Comparison of ENCODE assay signal across 15 mouse cellular contexts in the genomic region with DNA sequence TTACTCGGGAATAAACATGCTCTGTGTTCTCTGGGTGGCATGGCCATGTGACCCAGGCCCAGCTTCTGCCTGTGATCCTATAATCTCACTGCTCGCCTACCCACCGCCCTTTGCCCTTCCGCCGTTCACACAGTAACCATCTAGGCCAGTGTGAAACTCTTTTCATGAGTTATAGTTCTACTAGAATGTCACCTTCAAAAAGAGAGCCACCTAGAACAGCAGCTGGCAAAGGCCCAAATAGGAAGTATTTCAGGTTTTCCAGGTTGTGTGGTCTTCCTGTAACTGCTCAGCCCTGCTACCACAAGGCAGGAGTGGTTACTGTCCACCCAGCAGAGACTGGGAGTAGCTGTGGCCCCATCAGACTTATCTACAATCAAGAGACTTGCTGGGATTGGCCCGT. TPM values are rescaled to one million over a fixed set of nuclear protein-coding genes. Genes with fewer than 3 reads are reported as not detected.
DNase-seq lines count a peak whose midpoint lies in the region; ATAC-seq and TF ChIP-seq lines count a peak whose summit lies in the region.
"Had no signal": no experiment of that assay in that cellular context is flagged by ENCODE, and none has a peak within 500 bp of the region (broad histone marks: within the 10 kb centered on the region; RNA-seq: fewer than 3 reads in every experiment).

No protein-coding gene starts in this region.

- no peak for TF ChIP-seq CTCF in heart, postnatal 0 days (IDR thresholded peaks at IDR 0.05; ENCODE audit: low read depth)
- TF ChIP-seq CTCF in intestine, postnatal 0 days (IDR thresholded peaks at IDR 0.05; ENCODE audit: low read depth), result no peak

- no peak overlapping the region for H3K4me2 ChIP-seq in heart, postnatal 0 days (ENCODE audit: low read depth, low read length)
- H3K4me2 ChIP-seq in intestine, postnatal 0 days (replicated peaks; ENCODE audit: low read depth), result no peak overlapping the region
- H3K4me2 ChIP-seq in stomach, embryonic 14.5 days (replicated peaks; ENCODE audit: low read depth, low read length), result no peak overlapping the region
- H3K4me2 ChIP-seq: embryonic facial prominence, embryonic 15.5 days; midbrain, embryonic 15.5 days had no signal

- H3K27me3 ChIP-seq in heart, postnatal 0 days (ENCODE audit: control insufficient read depth, insufficient read depth, low read length), result no peaks in the 10 kb centered on the region
- no peaks in the 10 kb centered on the region for H3K27me3 ChIP-seq in intestine, postnatal 0 days (replicated peaks; ENCODE audit: control insufficient read depth, insufficient read depth, low read length)
- no peaks in the 10 kb centered on the region for H3K27me3 ChIP-seq in stomach, embryonic 14.5 days (ENCODE audit: control insufficient read depth, insufficient read depth, low read length)
- H3K27me3 ChIP-seq: embryonic facial prominence, embryonic 15.5 days; midbrain, embryonic 15.5 days had no signal

- WGBS in heart, postnatal 0 days, result 69% methylated on average over 6 of the region's 6 CpGs
- 34% methylated on average over 6 of the region's 6 CpGs for WGBS in intestine, postnatal 0 days
- 70% methylated on average over 6 of the region's 6 CpGs for WGBS in stomach, embryonic 14.5 days

- TF ChIP-seq EP300 in heart, postnatal 0 days (IDR thresholded peaks at IDR 0.05; ENCODE audit: low read depth), result no peak

- peak overlapping the region; percentile 28 for H3K27ac ChIP-seq in heart, postnatal 0 days (ENCODE audit: low read depth)
- peak overlapping the region; percentile 88 for H3K27ac ChIP-seq in intestine, postnatal 0 days (ENCODE audit: low read depth, low read length)
- H3K27ac ChIP-seq in stomach, embryonic 14.5 days (ENCODE audit: low read length), result peak overlapping the region; percentile 33; the same call in 1 of the 2 replicates
- H3K27ac ChIP-seq: embryonic facial prominence, embryonic 15.5 days; midbrain, embryonic 15.5 days had no signal

- H3K9ac ChIP-seq in heart, postnatal 0 days (replicated peaks; ENCODE audit: low read depth, low read length), result no peak overlapping the region
- no peak overlapping the region for H3K9ac ChIP-seq in intestine, postnatal 0 days (ENCODE audit: low read depth, low read length)
- H3K9ac ChIP-seq in stomach, embryonic 14.5 days (replicated peaks; ENCODE audit: low read depth, low read length), result no peak overlapping the region
- H3K9ac ChIP-seq: embryonic facial prominence, embryonic 15.5 days; midbrain, embryonic 15.5 days had no signal

- no peak overlapping the region for H3K4me3 ChIP-seq in heart, postnatal 0 days (ENCODE audit: low read depth, low read length)
- no peak overlapping the region for H3K4me3 ChIP-seq in intestine, postnatal 0 days (ENCODE audit: low read depth, low read length)
- H3K4me3 ChIP-seq in stomach, embryonic 14.5 days (ENCODE audit: low read depth, low read length), result no peak overlapping the region
- H3K4me3 ChIP-seq: embryonic facial prominence, embryonic 15.5 days; midbrain, embryonic 15.5 days had no signal

- no peak for DNase-seq in heart, postnatal 0 days (ENCODE audit: low spot score)
- DNase-seq in heart, adult 8-10 months (ENCODE audit: low spot score), result no peak
- peak; percentile 87 to 93 for DNase-seq in kidney, postnatal 36 days
- no peak for DNase-seq in adrenal gland, postnatal 25 days
- no peak for DNase-seq in spleen, adult 12 weeks (ENCODE audit: low spot score)
- DNase-seq in adrenal gland, adult 2 months, result no peak
- DNase-seq: cerebellum, adult 9-10 months; right cerebral cortex, postnatal 4 days had no signal

- ATAC-seq in heart, postnatal 0 days (ENCODE audit: insufficient read depth, low read depth), result no peak
- peak; percentile 82 for ATAC-seq in intestine, postnatal 0 days
- ATAC-seq in stomach, embryonic 14.5 days (ENCODE audit: insufficient number of reproducible peaks, insufficient read depth, low FRiP score, low read depth), result peak; percentile 67
- ATAC-seq: midbrain, embryonic 15.5 days had no signal

- H3K4me1 ChIP-seq in heart, postnatal 0 days (ENCODE audit: control insufficient read depth, insufficient read depth), result peaks cover 16% of the 10 kb centered on the region
- H3K4me1 ChIP-seq in intestine, postnatal 0 days (replicated peaks; ENCODE audit: control insufficient read depth, insufficient read depth, low read length), result no peaks in the 10 kb centered on the region; the same call in 1 of the 2 replicates
- no peaks in the 10 kb centered on the region for H3K4me1 ChIP-seq in stomach, embryonic 14.5 days (ENCODE audit: control insufficient read depth, insufficient read depth, low read length)
- H3K4me1 ChIP-seq: midbrain, embryonic 15.5 days had no signal

- no peaks in the 10 kb centered on the region for H3K36me3 ChIP-seq in heart, postnatal 0 days (replicated peaks; ENCODE audit: control insufficient read depth, insufficient read depth, low read length)
- H3K36me3 ChIP-seq in intestine, postnatal 0 days (ENCODE audit: control insufficient read depth, insufficient read depth), result no peaks in the 10 kb centered on the region
- H3K36me3 ChIP-seq in stomach, embryonic 14.5 days (ENCODE audit: control insufficient read depth, insufficient read depth, low read length), result no peaks in the 10 kb centered on the region
- H3K36me3 ChIP-seq: embryonic facial prominence, embryonic 15.5 days; midbrain, embryonic 15.5 days had no signal

- no peaks in the 10 kb centered on the region for H3K9me3 ChIP-seq in heart, postnatal 0 days (replicated peaks; ENCODE audit: control insufficient read depth, low read length)
- no peaks in the 10 kb centered on the region for H3K9me3 ChIP-seq in intestine, postnatal 0 days (ENCODE audit: control insufficient read depth)
- no peaks in the 10 kb centered on the region for H3K9me3 ChIP-seq in stomach, embryonic 14.5 days (ENCODE audit: control insufficient read depth, low read depth, low read length)
- H3K9me3 ChIP-seq: embryonic facial prominence, embryonic 15.5 days; midbrain, embryonic 15.5 days had no signal

RNA-seq across cellular contexts. Expression of gene Pink1, which starts 16.7 kb away (rescaled TPM):
- 302 and 330 TPM in 2 replicates for total RNA-seq in heart, postnatal 0 days (2014; rRNA removed; ENCODE audit: low replicate concordance)
- 152 and 159 TPM in 2 replicates for polyA plus RNA-seq in heart, postnatal 0 days (2015; fragmentation: Nextera tagmentation; extraction: Ambion mirVana)
- total RNA-seq in heart, adult 8-10 months (2022), result 100 to 1,000 TPM; 791 to 970 (median 864) TPM
- 65.8 and 71.7 TPM in 2 replicates for polyA plus RNA-seq in intestine, postnatal 0 days (2015; fragmentation: Nextera tagmentation; extraction: Ambion mirVana)
- polyA plus RNA-seq in stomach, embryonic 14.5 days (2014; fragmentation: Nextera tagmentation; extraction: Ambion mirVana), result 24.1 and 29.6 TPM in 2 replicates
- 161 and 201 TPM in 2 replicates for total RNA-seq in adrenal gland, postnatal 25 days (2021)
- total RNA-seq in adrenal gland, adult 2 months (2021), result 100 to 1,000 TPM; 145 to 180 TPM
- polyA plus RNA-seq in adrenal gland, adult 2 months (2012; rRNA removed), result 371 and 378 TPM in 2 replicates

RNA-seq across cellular contexts. Expression of gene Cda, which starts 25.0 kb away (rescaled TPM):
- 2.7 and 7.4 TPM in 2 replicates for total RNA-seq in heart, postnatal 0 days (2014; rRNA removed; ENCODE audit: low replicate concordance)
- polyA plus RNA-seq in heart, postnatal 0 days (2015; fragmentation: Nextera tagmentation; extraction: Ambion mirVana), result 7.0 and 7.6 TPM in 2 replicates
- 1 to 10 TPM; 2.1 to 3.2 (median 2.8) TPM for total RNA-seq in heart, adult 8-10 months (2022)
- 37.5 and 41.7 TPM in 2 replicates for polyA plus RNA-seq in intestine, postnatal 0 days (2015; fragmentation: Nextera tagmentation; extraction: Ambion mirVana)
- 8.3 and 11.5 TPM in 2 replicates for polyA plus RNA-seq in stomach, embryonic 14.5 days (2014; fragmentation: Nextera tagmentation; extraction: Ambion mirVana)
- 13.8 and 20.3 TPM in 2 replicates for total RNA-seq in adrenal gland, postnatal 25 days (2021)
- total RNA-seq in adrenal gland, adult 2 months (2021), result 10 to 100 TPM; 11.2 to 15.5 TPM
- polyA plus RNA-seq in adrenal gland, adult 2 months (2012; rRNA removed), result 26.4 and 31.5 TPM in 2 replicates
- total RNA-seq: CH12.LX; hematopoietic stem cell, adult 5-6 weeks; neutrophil, adult 5-6 weeks had no signal

RNA-seq across cellular contexts. Expression of gene Ddost, which starts 38.2 kb away (rescaled TPM):
- total RNA-seq in heart, postnatal 0 days (2014; rRNA removed; ENCODE audit: low replicate concordance), result 163 and 216 TPM in 2 replicates
- polyA plus RNA-seq in heart, postnatal 0 days (2015; fragmentation: Nextera tagmentation; extraction: Ambion mirVana), result 146 and 150 TPM in 2 replicates
- 10 to 100 TPM; 63.3 to 65.5 (median 64.3) TPM for total RNA-seq in heart, adult 8-10 months (2022)
- polyA plus RNA-seq in intestine, postnatal 0 days (2015; fragmentation: Nextera tagmentation; extraction: Ambion mirVana), result 177 and 178 TPM in 2 replicates
- polyA plus RNA-seq in stomach, embryonic 14.5 days (2014; fragmentation: Nextera tagmentation; extraction: Ambion mirVana), result 351 and 363 TPM in 2 replicates
- 105 and 106 TPM in 2 replicates for total RNA-seq in adrenal gland, postnatal 25 days (2021)
- 100 to 1,000 TPM; 116 to 131 TPM for total RNA-seq in adrenal gland, adult 2 months (2021)
- 320 and 326 TPM in 2 replicates for polyA plus RNA-seq in adrenal gland, adult 2 months (2012; rRNA removed)

RNA-seq across cellular contexts. Expression of gene Fam43b, which starts 53.5 kb away (rescaled TPM):
- total RNA-seq in heart, postnatal 0 days (2014; rRNA removed; ENCODE audit: low replicate concordance), result not detected in 2 replicates
- not detected in 2 replicates for polyA plus RNA-seq in heart, postnatal 0 days (2015; fragmentation: Nextera tagmentation; extraction: Ambion mirVana)
- total RNA-seq in heart, adult 8-10 months (2022), result not detected
- polyA plus RNA-seq in intestine, postnatal 0 days (2015; fragmentation: Nextera tagmentation; extraction: Ambion mirVana), result not detected in 2 replicates
- polyA plus RNA-seq in stomach, embryonic 14.5 days (2014; fragmentation: Nextera tagmentation; extraction: Ambion mirVana), result 0.17 and 0.25 TPM in 2 replicates
- 2.9 and 3.1 TPM in 2 replicates for total RNA-seq in adrenal gland, postnatal 25 days (2021)
- total RNA-seq in adrenal gland, adult 2 months (2021), result 1 to 10 TPM; 2.1 to 4.8 TPM
- 10.3 and 10.9 TPM in 2 replicates for polyA plus RNA-seq in adrenal gland, adult 2 months (2012; rRNA removed)
- total RNA-seq: CH12.LX; neutrophil, adult 5-6 weeks had no signal

Comparison
In these comparisons a context has a peak if more than half of its experiments do, and no peak if none do; other contexts are left out.
1. DNase-seq: peak in kidney, postnatal 36 days (2 of 2); none in heart, postnatal 0 days (single experiment), heart, adult 8-10 months (single experiment), adrenal gland, postnatal 25 days (single experiment), spleen, adult 12 weeks (single experiment) and adrenal gland, adult 2 months (single experiment).
2. H3K27ac ChIP-seq: peak in every context shown above with its lines; median percentile 88 in intestine, postnatal 0 days; 33 in stomach, embryonic 14.5 days; 28 in heart, postnatal 0 days.